Mouse (Mus musculus): ENCODE data around the gene Pbx1.

- TF ChIP-seq GATA1 (IDR thresholded peaks at IDR 0.05; ENCODE audit: low read length) (no peak), TAL1 (IDR thresholded peaks at IDR 0.05; ENCODE audit: low read length) (no peak)
Measured at GRCm38 (mm10) chr1:168094671-168095070, 337.4 kb downstream of the Pbx1 start.
